Mouse (Mus musculus) left cerebral cortex, adult 8-10 months (tissue): ENCODE measurements around the gene Fdps. TPM values are rescaled to one million over a fixed set of nuclear protein-coding genes. Genes with fewer than 3 reads are reported as not detected.
"Not testable (repeated sequence)": the region's sequence is repeated elsewhere in the genome, so short reads cannot be mapped to it uniquely, and the experiment has no call there.

ENCODE experiments used
- DNase-seq, 2 experiments: peaks; one replicate each; pipeline ENCODE4 v3.0.0; 2022; ENCODE audit warnings: low spot score in 2 of 2
- total RNA-seq, 4 experiments: library from RNA; stranded (reverse); gene quantifications; 2 replicates each; pipeline ENCODE4 v1.2.4; 2022

The Fdps gene
- total RNA-seq, 4 experiments from 2014 or later: 84.4 to 129 (median 100) TPM

DNA sequence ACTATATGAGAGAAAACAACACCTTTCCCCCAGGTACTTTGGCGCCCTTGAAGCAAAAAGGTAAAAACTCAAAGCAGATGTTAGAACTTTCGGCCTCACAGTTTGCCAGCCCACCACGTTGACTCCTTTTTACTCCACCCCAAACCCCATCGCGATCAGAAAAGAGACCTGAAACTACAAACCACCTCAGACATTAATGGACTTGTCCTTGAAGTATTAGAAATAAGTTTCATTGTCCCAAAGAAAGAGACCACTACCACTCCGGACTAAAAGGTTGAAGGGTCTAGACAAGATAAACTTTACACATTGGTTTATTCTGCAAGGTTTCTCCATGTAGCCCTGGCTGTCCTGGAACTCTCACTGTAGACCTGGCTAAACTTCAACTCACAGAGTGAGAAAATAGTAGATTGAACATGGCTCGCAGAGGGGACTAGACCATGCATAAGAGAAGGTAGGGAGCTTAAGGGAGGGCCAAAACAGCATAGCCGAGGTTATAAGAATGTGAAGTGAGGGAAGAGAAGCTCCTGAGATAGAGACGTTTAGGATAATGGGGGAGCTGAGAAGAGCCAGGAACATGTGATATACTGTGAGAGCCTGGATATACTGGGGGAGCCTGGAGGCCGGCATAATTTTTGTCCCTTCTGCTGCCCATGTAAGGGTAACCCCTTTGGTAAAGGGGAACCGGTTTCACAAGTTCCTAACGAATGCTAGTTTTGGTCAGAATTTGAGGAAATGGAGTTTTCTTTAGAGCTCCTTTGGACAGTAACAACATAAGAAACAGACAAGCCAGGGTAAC lies 934 bp upstream of the Fdps start:
- DNase-seq: no peak

DNA sequence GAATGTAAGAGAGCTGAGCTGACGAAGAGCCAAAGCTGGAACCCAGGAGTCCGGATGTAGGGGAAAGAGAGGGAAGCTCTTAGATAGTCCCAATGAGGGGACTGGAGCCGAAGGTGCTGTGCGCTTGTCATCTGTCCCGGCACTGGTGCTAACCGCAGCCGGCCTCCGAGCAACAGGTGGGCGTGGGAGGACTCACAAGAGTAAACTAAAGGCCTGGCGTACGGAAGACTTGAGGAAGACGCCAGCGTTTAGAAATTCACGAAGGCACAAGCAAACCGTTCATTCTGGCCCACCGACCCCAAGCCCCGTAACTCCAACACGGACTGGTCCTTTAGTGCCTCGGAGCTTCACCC lies 324 bp downstream of the Fdps start:
- no peak for DNase-seq

DNA sequence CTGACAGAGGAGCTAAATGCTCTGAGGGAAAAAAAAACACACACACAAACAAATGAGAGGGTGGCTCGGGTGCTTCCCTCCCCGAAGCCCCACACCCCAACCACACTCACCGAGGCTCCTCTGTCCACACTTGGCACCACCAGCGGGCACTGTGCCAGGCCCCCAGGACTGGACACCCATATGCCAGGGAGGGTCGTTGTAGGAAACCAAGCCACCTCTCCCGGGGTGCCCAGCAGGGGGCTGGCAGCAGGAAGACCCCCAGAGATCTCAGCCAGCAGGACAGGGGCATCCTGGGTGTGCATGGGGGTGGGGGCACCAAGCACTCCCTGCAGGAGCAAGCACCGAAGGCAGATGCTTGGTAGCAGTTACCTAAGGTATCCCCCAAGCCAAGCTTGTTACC lies 948 bp downstream of the Fdps start, which contains the start of gene Gm43738:
Gm43738 (minus strand) TSS at position 289 of the 400 bp plus-strand sequence.
- no peak for DNase-seq

DNA sequence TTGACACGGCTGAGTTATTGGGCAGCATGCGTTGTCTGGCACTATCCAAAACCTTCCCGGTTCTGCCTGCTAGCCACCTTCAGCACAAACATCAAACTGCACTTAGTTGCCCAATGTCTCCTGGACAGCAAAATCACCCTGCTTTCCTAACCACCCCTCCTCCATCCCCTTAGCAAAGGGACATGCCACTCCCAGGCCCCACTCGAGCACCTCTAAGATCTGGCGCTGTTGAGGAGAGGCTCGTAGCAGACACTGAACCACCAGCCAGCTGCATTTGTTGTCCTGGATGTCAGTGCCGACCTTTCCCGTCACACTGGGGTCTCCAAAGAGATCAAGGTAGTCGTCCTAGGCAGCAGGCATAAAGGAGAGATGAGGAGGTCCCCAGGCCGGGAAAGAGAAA lies 7.7 kb downstream of the Fdps start:
- no peak for DNase-seq

DNA sequence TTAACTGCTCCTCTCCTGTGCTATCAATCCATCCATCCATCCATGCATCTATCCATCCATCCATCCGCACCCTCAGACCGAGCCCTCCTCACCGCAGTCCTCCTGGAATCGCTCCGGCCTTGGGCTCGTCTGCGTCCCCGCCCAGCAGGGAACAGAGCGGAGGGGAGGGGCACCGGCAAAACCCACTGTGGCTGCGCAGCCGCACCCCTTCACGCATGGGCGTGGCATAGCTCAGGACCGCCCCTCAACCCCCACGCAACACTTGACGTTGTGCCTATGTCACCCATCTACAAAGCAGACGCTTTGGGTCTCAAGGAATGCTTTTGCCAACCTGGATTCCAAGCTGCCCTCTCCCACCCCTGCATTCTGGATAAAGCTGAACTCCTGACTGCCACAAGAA lies 8.6 kb downstream of the Fdps start, which contains the start of gene Rusc1:
Rusc1 (minus strand) TSS at position 137 of the 400 bp plus-strand sequence.
- peak; percentile 79 to 94 for DNase-seq

DNA sequence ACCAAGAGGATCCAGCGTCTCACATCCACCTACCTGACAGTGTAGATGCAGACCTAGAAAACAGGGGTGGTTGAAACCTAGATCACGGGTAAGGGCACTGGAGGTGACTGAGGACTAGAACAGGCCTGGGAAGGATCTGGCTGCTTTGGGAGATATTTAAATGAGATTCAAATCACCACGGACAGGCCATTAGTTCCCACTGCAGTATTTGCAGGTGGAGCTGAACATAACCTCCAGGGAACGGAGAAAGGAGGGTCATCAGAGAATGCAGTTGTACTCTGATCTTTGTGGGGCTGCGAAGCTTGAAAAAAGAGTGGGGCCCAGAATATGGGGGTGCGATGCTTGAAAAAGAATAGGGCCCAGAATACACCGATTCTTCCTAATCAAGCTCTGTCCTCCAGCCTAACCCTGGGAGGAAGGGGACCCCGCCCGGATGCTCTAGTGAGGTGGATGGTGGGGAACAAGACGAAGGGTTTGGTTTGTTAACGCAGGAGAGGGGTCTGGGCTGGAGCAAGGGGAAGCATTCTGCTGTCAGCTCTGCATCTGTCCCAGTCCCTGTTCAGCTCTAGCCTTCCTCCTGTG lies 9.2 kb downstream of the Fdps start:
- DNase-seq: peak in 1 of 2 experiments; percentile 44

DNA sequence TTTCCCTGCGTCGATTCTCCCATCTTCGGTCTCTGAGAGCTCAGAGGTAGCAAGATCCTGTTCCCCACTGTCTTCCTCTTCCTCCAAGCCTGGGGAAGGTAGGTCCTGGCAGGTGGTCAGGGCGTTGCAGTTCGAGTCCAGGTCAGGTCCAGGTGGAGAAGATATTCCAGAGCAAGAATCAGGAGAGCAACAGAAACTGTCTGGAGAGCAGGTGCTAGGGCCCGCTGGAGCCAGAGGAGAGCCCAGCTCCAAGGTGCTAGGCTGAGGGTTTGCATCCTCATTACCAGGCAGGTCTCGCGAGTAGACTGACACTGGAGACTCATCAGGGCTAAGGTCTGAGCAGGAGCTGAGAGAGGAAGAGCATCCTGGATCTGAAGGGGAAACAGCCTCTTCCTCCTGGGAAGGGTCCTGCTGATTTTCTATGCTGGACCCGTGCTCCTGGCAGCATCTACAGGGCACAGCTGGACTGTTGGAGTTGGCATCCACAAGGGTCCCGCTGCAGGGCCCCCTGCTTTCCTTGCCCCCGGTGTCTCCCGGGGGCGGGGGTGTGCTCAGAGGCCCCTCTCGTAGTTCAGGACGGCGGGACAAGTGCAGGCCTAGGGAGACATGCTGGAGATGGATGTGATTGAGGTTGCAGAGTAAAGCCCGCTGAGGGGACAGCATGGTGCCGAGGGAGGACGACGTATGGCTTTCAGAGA lies 9.8 kb downstream of the Fdps start:
- DNase-seq: no peak

DNA sequence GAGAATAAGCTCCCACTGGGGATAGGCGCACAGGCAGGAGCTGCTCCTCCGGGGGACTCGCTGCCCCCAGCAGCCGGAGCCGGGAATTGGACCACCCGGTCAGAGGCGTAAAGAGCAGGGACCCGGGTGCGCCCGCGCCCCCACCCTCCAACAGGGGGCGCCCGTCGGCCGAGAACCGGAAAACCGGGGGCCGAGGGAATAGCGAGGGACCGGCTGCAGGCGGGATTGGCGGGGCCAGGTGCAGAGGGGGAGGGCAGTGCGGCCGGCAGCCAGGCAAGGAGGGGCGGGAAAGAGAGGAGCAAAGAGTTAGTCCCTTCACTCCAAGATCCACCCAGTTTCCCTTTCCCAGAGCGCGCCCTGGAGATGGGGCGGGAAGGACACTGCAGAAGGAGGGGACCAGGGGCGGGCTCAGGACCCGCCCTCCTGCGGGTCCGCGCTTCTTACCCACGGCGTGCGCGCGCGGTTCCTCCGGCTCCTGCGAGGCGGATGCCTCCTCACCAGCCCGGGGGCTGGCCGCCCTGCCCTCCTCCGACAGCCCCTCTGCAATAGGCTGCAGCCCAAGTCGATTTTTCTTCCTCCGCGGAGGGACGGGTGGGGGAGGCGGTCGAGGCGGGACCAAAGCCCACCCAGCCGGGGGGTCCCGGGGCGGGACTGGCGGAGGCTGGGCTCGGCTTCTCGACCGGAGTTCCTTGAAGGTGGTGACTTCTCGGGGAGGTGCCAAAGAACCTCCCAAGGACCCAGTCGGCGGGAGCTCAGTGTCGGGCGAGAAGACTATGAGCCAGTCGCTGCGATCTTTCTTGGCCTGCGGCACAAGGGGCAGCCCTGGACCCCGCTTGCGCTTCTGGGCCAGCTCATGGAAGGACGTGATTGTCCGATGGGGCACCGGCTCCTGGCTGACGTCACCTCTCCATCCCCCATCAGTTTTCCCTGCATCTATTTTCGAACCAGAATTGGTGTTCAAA lies 10.8 kb downstream of the Fdps start:
- peak; percentile 73 to 78 for DNase-seq

DNA sequence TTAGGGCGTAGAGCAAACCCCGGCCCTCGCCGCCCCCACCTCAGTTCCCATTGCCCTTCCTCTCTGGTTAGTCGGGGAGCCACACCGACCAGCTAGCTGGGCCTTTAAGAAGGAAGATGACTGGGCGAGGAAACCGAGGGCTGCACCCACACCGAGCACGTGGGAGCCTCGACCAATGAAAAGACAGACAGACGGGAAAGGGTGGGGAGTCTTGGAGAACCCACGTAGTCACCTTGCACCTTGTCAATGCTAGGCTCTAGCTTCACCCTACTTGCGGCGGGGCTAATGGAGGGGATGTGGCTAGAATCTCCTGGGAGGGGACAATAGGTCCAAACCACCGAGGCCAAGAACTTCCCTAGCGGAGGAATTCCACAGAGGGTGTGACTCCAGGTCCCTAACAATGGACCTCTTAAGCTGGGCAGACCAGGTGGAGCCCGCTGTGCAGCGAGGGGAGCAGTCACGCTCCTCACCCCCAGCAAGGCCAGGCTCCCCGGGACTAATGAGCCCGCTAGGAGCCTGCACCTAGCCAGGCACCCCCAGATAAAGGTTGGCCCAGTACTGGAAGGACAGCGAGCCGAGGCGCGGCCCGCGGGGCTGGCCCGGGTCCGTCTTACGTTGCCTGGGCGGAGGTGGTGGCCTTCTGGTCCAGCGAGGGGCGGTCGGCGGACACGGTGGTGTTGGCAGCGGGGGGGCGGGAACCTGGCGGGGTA lies 11.7 kb downstream of the Fdps start:
- DNase-seq: peak; percentile 74 to 85

DNA sequence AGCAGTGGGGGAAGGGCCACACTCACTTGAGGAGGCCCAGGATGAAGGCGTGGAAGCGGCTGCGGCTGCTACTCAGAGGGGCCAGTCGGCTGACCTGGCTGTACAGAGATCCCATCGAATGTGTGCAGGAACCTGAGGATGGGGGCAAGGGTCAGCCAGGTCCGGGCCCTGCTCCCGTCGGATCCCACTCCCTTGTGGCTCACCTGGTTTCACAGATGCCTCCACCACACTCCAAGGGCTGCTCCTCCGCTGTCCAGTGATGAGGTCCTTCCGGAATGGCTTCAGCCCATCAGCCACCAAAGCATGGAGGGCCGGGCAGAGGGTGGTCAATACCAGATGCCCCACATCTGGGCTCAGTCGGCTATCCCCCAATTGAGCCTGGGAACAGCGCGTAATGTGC lies 12.8 kb downstream of the Fdps start:
- DNase-seq: no peak

DNA sequence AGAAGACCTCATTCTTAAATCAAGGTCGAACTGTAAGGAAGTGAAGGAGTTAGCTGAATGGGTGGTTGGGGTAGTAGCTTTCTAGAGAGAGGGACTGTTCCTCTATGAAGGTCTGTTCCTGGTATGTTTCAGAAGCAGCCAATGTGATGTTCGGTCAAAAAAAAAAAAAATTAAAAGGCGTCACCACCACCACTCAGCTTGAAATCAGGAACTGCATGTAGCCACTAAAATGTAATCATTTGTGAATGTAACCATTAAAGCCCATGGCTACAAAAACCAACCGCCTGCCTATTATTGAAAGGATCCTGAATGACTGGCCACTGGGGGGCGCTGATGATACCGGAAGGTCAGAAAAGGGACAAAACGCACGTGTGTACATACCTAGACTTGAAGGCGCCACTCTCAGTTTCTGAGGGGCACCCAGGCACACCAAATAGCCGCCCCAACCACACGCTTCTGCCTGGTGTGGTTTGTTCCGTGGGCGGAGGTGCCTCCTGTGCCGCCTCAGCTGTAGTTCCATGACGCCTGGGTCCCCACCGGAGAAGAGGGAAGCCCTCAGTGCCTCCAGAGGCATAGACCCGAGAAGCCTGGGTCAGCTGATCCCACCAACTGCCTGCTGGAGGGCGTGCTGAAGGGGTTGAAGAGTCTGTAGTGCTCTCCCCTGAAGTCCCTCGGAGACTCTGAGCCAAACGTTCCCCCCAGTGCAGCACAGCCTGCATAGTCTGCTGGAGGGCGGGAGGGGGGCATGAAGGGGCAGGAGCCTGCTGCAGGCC lies 14.2 kb downstream of the Fdps start:
- DNase-seq: peak in 1 of 2 experiments; percentile 62

DNA sequence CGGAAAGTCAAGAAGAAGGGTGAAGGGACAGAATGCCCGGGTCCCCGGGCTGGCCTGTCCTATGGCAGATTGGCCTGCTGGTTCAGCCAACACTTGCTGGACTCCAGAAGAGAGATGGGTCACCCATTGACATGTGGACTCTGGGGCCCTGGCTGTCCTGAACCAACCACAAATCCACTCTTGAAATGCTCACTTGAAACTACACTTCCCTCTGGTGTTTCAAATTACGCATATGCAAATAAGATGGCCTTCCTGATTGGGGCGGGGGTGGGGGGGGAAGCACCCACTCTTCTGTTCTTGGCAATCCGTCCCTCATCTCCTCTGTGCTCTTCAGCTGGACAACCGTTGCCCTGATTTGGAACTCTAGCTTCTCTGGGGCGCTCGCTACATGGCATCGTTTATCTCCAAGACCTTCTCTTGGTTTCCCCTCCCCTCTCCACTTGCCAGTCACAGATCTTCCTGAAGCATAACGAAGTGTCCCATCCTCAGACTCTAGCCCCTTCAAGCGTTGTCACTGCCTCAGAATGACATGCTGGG lies 17.0 kb downstream of the Fdps start:
- no peak for DNase-seq

DNA sequence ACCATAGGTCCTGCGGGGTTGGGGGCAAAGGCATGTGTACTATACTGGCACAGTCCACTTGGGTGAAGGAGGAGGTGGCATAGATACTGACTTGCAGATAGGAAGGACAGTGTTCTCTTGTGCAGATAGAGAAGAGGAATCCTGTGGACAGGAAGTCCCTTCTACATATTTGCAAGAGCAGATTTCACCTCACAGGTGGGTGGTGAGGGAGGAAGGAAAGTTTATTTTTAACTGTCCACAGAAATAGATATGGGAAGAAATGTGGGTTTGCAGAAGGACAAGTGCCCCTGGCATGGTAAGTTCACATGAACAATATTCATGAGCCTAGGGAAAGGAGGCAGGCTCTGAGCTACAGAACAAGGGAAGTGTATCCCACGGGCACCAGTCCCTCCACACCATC lies 17.6 kb downstream of the Fdps start:
- no peak for DNase-seq

DNA sequence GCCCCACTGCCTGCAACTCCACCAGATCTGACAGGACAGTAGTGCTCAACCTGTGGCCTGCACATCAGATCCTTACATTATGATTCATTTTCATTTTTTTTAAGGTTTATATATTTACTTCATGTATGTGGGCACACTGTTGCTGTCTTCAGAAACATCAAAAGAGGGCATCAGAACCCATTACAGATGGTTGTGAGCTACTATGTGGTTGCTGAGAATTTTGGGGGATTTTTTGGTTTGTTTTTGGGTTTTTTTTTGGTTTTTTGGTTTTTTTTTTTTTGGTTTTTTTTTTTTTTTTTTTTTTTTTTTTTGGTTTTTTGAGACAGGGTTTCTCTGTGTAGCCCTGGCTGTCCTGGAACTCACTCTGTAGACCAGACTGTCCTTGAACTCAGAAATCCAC lies 19.5 kb downstream of the Fdps start:
- not testable (repeated sequence) for DNase-seq

DNA sequence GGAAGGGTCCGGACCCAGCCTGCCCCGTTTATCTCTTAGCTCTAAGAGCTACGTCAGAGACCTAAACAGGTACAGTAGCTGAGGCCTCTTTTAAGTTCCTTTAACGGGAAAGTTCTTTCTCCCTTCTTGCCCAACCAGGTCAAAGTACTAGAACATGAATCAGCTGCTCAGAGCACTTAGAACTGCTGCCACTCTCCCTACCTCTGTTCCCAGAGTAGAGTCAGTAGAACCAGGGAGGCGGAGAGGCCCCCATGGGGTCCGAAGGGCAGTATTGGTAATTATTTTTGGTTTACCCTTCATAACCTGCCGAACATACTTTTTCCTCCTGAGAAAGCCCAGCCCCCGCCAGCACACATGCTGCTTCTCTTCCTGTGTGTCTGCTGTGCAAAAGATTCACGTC lies 24.4 kb downstream of the Fdps start:
- DNase-seq: no peak

DNA sequence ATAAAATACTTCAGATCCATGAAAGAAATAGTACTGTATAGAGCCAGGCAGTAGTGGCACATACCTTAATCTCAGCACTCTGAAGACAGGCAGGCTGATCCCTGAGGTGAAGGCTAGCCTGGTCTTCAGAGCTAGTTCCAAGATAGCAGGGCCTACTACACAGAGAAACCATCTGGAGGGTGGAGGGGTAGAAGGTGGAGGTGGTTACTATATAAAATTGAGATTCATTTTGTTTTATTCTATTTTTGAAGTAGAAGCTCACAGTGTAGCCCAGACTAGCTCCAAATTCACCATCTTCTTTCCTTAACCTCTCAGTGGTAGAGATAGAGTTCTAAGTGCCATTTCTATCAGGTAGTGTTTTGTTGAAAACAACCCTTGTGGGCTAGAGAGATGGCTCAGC lies 34.5 kb downstream of the Fdps start:
- no peak for DNase-seq

DNA sequence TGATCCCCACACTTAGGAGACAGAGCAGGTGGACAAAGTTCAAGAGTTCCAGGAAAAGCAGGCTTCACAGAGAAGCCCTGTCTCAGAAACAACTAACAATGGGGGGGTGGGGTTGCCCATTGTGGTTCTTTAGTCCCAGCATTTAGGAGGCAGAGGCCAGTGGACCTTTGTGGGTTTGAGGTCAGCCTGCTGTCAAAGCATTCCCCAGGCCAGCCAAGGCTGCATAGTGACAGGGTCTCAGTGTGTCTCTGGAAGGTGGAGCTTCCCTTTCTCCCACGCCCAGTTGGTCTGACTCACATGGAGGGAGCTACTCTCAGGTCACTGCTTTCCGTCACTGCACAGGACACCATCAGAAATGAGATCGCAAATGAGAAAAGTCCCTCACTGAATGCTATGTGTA lies 40.1 kb downstream of the Fdps start:
- DNase-seq: no peak

DNA sequence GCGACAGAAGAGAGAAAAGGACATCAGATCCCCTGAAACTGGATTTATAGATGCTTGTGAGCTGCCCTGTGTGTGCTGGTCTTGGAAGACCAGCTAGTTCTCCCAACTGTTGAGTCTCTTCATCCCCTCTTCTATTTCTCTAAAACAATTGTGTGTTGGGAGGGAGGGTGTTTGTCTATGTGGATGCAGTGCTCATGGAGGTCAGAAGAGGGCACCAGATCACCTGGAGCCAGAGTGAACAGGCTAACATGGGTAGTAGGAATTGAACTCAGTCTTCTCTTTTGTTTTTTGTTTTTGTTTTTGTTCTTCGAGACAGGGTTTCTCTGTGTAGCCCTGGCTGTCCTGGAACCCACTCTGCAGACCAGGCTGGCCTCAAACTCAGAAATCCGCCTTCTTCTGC lies 43.0 kb downstream of the Fdps start:
- DNase-seq: no peak

DNA sequence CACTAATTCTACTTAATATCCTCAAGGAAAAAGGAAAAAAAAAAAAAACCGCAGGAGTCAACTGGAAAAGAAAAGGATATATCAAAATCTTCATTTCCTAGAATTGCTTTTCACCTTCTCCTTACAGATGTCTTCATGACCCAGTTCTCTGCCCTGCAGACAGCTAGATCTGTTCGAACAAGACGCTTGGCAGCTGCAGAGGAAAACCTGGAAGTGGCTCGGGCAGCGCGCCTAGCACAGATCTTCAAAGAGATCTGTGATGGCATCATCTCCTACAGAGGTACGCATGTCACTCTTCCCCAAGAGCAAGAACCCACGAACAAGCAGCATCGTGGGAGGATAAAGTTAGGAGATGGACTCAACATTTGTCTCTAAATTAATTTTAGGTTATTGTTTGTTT lies 43.4 kb downstream of the Fdps start:
- DNase-seq: no peak
